Mouse (Mus musculus): ENCODE measurements around the gene Ankrd22. TPM values are rescaled to one million over a fixed set of nuclear protein-coding genes. Genes with fewer than 3 reads are reported as not detected.

Gene Ankrd22
- total RNA-seq, 2 experiments from 2014 or later = 0.98 TPM; not detected in 1

GRCm38 (mm10) chr19:34100633-34101032, 65.2 kb downstream of the Ankrd22 start, which contains the start of gene Lipm:
Gene Lipm, plus strand, starts transcription at chr19:34100933.
- ATAC-seq (replicated peaks; ENCODE audit: poor library complexity, severe bottlenecking) = no peak

DNA sequence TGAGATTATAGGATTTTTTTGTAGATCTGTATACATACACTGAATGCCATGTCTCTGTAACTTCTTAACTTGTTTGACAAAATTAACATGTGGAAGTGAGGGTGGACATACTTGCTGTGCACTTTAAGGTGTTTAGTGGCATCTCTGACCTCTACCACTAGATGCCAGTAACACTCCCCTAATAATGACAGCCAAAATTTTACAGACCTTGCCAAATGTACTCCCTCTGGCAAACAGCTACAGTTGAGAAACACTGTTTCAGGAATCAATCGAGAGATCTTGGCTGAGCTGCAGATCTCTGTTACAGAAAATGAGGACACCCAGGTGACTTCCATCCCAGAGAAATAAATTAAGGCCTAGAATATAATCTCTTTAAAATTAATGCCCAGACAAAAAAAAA, 69.6 kb downstream of the Ankrd22 start:
- ATAC-seq (replicated peaks; ENCODE audit: poor library complexity, severe bottlenecking) = no peak

GRCm38 (mm10) chr19:34095381-34095780, 70.5 kb downstream of the Ankrd22 start:
- no peak for ATAC-seq (replicated peaks; ENCODE audit: poor library complexity, severe bottlenecking)

DNA sequence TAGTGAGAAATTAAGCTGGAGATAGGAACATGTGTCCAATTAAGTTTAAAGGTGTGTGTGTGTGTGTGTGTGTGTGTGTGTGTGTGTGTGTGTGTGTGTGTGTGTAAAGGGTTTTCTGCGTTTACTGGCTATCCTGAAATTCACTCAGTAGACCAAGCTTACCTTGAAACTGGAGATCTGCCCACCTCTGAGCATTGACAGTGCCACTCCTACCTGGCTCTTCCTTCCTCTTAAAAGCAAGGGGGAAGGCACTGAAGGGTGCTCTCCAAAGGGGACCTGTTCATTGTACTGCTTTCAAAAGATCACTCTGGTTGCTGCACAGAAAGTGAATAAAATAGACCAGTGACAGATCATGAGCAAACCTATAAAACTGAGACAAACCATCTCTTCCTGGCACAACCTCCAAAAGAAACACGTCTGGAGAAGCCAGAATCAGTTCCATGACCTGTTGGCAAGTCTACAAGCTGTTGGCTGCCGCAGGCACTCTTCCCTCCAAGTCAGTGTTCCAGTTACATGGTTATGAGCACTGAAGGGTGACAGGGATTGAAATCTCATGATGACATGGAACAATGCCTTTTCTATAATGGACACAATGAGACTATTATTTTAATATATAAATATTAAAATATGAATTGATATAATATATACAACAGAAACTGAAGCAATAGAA, 76.7 kb downstream of the Ankrd22 start:
- no peak for ATAC-seq (replicated peaks; ENCODE audit: poor library complexity, severe bottlenecking)

GRCm38 (mm10) chr19:34078130-34078529, 87.7 kb downstream of the Ankrd22 start:
- no peak for ATAC-seq (replicated peaks; ENCODE audit: poor library complexity, severe bottlenecking)

GRCm38 (mm10) chr19:34074239-34074638, 91.6 kb downstream of the Ankrd22 start:
- no peak for ATAC-seq (replicated peaks; ENCODE audit: poor library complexity, severe bottlenecking)

Other genes with a start within 250 kb of the Ankrd22 start
- gene Lipf, start 204.9 kb downstream of the Ankrd22 start, total RNA-seq (2014; fragmentation: Nextera tagmentation) = not detected in 2 replicates
- gene Lipf, start 204.9 kb downstream of the Ankrd22 start, total RNA-seq (2017) = not detected in 2 replicates
- gene Lipk, start 157.8 kb downstream of the Ankrd22 start, total RNA-seq (2014; fragmentation: Nextera tagmentation) = not detected in 2 replicates
- not detected in 2 replicates for gene Lipk, start 157.8 kb downstream of the Ankrd22 start, total RNA-seq (2017)
- not detected in 2 replicates for gene Lipn, start 98.7 kb downstream of the Ankrd22 start, total RNA-seq (2014; fragmentation: Nextera tagmentation)
- gene Lipn, start 98.7 kb downstream of the Ankrd22 start, total RNA-seq (2017) = not detected in 2 replicates
- gene Lipm, start 65.1 kb downstream of the Ankrd22 start, total RNA-seq (2014; fragmentation: Nextera tagmentation) = not detected in 2 replicates
- not detected in 2 replicates for gene Lipm, start 65.1 kb downstream of the Ankrd22 start, total RNA-seq (2017)
- 12.4 and 34.2 TPM in 2 replicates for gene Stambpl1, start 26.2 kb upstream of the Ankrd22 start, total RNA-seq (2014; fragmentation: Nextera tagmentation)
- 12.7 and 23.8 TPM in 2 replicates for gene Stambpl1, start 26.2 kb upstream of the Ankrd22 start, total RNA-seq (2017)
- 2.1 TPM in 1 of 2 replicates, not detected in the other for gene Acta2, start 89.5 kb upstream of the Ankrd22 start, total RNA-seq (2014; fragmentation: Nextera tagmentation)
- 0.17 and 0.21 TPM in 2 replicates for gene Acta2, start 89.5 kb upstream of the Ankrd22 start, total RNA-seq (2017)
- 2.7 TPM in 1 of 2 replicates, not detected in the other for gene Fas, start 124.6 kb upstream of the Ankrd22 start, total RNA-seq (2014; fragmentation: Nextera tagmentation)
- gene Fas, start 124.6 kb upstream of the Ankrd22 start, total RNA-seq (2017) = 0.15 and 3.4 TPM in 2 replicates

Measured in granulocyte monocyte progenitor cell, adult 5-6 weeks (primary cell).